Mouse (Mus musculus): Measurements from ENCODE around the gene Dlx4.

DNA sequence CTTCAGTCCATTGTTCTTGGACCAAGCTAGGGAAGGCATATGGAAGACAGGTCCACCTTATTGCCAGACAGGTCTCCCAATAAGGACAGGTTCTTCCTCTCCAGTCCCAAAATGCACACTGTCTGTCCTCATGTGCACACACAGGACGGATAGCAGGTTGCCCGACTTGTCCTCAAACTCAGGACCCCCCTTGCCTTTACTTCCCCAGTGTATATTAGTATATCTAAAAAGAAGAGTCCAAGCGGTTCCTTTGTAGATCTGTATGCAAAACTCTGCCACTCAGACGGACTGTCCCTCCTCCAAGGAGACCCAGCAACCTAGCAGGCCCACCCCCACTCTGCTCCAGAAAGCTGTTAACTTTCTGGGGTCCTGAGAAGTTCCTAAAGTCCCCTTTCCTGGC lies 2.4 kb downstream of the Dlx4 start:
- TF ChIP-seq POLR2A (IDR thresholded peaks at IDR 0.05; ENCODE audit: insufficient read depth, low read depth, low read length) (no peak), CTCF (IDR thresholded peaks at IDR 0.05) (no peak)

Measured in heart, adult 2 months (tissue).